Mouse (Mus musculus): ENCODE results near the gene Gpr107.

Gpr107 gene

GRCm38 (mm10) chr2:31127219-31127618 lies 24.9 kb upstream of the Gpr107 start:
- no peak for DNase-seq (ENCODE audit: low read depth)

GRCm38 (mm10) chr2:31127899-31128298 lies 24.2 kb upstream of the Gpr107 start:
- no peak for DNase-seq (ENCODE audit: low read depth)

- DNase-seq (ENCODE audit: low read depth): no peak
Observed at GRCm38 (mm10) chr2:31129742-31130518, 22.2 kb upstream of the Gpr107 start.

- no peak for DNase-seq (ENCODE audit: low read depth)
Observed at GRCm38 (mm10) chr2:31130815-31131299, 21.3 kb upstream of the Gpr107 start.

GRCm38 (mm10) chr2:31132682-31133081 lies 19.4 kb upstream of the Gpr107 start:
- no peak for DNase-seq (ENCODE audit: low read depth)

GRCm38 (mm10) chr2:31133981-31134380 lies 18.1 kb upstream of the Gpr107 start:
- DNase-seq (ENCODE audit: low read depth): no peak

- DNase-seq (ENCODE audit: low read depth): no peak
Observed at GRCm38 (mm10) chr2:31135512-31135931, 16.6 kb upstream of the Gpr107 start.

GRCm38 (mm10) chr2:31136338-31136737 lies 15.8 kb upstream of the Gpr107 start:
- DNase-seq (ENCODE audit: low read depth): no peak

- DNase-seq (ENCODE audit: low read depth): no peak
Observed at GRCm38 (mm10) chr2:31137018-31137590, 15.0 kb upstream of the Gpr107 start.

GRCm38 (mm10) chr2:31139174-31139632 lies 12.9 kb upstream of the Gpr107 start:
- DNase-seq (ENCODE audit: low read depth): no peak

- DNase-seq (ENCODE audit: low read depth): no peak
Observed at GRCm38 (mm10) chr2:31139991-31140771, 11.9 kb upstream of the Gpr107 start.

- no peak for DNase-seq (ENCODE audit: low read depth)
Observed at GRCm38 (mm10) chr2:31140772-31141073, 11.4 kb upstream of the Gpr107 start.

- DNase-seq (ENCODE audit: low read depth): no peak
Observed at GRCm38 (mm10) chr2:31141074-31141866, 10.8 kb upstream of the Gpr107 start.

GRCm38 (mm10) chr2:31141867-31142454 lies 10.2 kb upstream of the Gpr107 start, which contains the start of gene Fnbp1:
TSS of gene Fnbp1 (minus strand) at chr2:31142008.
- peak; percentile 82 for DNase-seq (ENCODE audit: low read depth)

GRCm38 (mm10) chr2:31142505-31142904 lies 9.6 kb upstream of the Gpr107 start:
- DNase-seq (ENCODE audit: low read depth): no peak

GRCm38 (mm10) chr2:31143326-31143725 lies 8.8 kb upstream of the Gpr107 start:
- no peak for DNase-seq (ENCODE audit: low read depth)

- no peak for DNase-seq (ENCODE audit: low read depth)
Observed at GRCm38 (mm10) chr2:31143768-31144695, 8.1 kb upstream of the Gpr107 start.

GRCm38 (mm10) chr2:31144901-31145300 lies 7.2 kb upstream of the Gpr107 start:
- no peak for DNase-seq (ENCODE audit: low read depth)

- no peak for DNase-seq (ENCODE audit: low read depth)
Observed at GRCm38 (mm10) chr2:31147054-31147453, 5.1 kb upstream of the Gpr107 start.

GRCm38 (mm10) chr2:31150762-31151161 lies 1.4 kb upstream of the Gpr107 start:
- no peak for DNase-seq (ENCODE audit: low read depth)
